Mouse (Mus musculus): Measurements from ENCODE around the gene Lrp5.
A peak's percentile ranks its signal among the peaks of the same experiment; 100 is the strongest.

Lrp5 gene

GRCm38 (mm10) chr19:3653508-3653907, 32.9 kb downstream of the Lrp5 start:
- DNase-seq, result no peak

GRCm38 (mm10) chr19:3651989-3652388, 34.4 kb downstream of the Lrp5 start:
- no peak for DNase-seq

- peak; percentile 22 to 29 for DNase-seq
Observed at GRCm38 (mm10) chr19:3651220-3651619, 35.1 kb downstream of the Lrp5 start.

GRCm38 (mm10) chr19:3650448-3650847, 35.9 kb downstream of the Lrp5 start:
- DNase-seq, result no peak

GRCm38 (mm10) chr19:3648830-3649450, 37.4 kb downstream of the Lrp5 start:
- no peak for DNase-seq

- no peak for DNase-seq
Observed at GRCm38 (mm10) chr19:3647999-3648398, 38.4 kb downstream of the Lrp5 start.

GRCm38 (mm10) chr19:3645813-3646212, 40.6 kb downstream of the Lrp5 start:
- no peak for DNase-seq

GRCm38 (mm10) chr19:3645318-3645717, 41.0 kb downstream of the Lrp5 start:
- no peak for DNase-seq

GRCm38 (mm10) chr19:3639561-3639960, 46.8 kb downstream of the Lrp5 start:
- DNase-seq, result no peak

- no peak for DNase-seq
Observed at GRCm38 (mm10) chr19:3638698-3639097, 47.7 kb downstream of the Lrp5 start.

GRCm38 (mm10) chr19:3632018-3632417, 54.3 kb downstream of the Lrp5 start:
- no peak for DNase-seq

GRCm38 (mm10) chr19:3631431-3631830, 54.9 kb downstream of the Lrp5 start:
- no peak for DNase-seq

- DNase-seq, result no peak
Observed at GRCm38 (mm10) chr19:3630486-3630885, 55.9 kb downstream of the Lrp5 start.

- DNase-seq, result no peak
Observed at GRCm38 (mm10) chr19:3630027-3630426, 56.3 kb downstream of the Lrp5 start.

- no peak for DNase-seq
Observed at GRCm38 (mm10) chr19:3628223-3628622, 58.1 kb downstream of the Lrp5 start.

GRCm38 (mm10) chr19:3625111-3625510, 61.3 kb downstream of the Lrp5 start:
- DNase-seq, result no peak

GRCm38 (mm10) chr19:3623824-3624223, 62.5 kb downstream of the Lrp5 start:
- peak; percentile 57 to 61 for DNase-seq

GRCm38 (mm10) chr19:3623294-3623693, 63.1 kb downstream of the Lrp5 start:
- no peak for DNase-seq

- DNase-seq, result no peak
Observed at GRCm38 (mm10) chr19:3620871-3621270, 65.5 kb downstream of the Lrp5 start.

GRCm38 (mm10) chr19:3619359-3619758, 67.0 kb downstream of the Lrp5 start:
- DNase-seq, result peak; percentile 24 to 27

- DNase-seq, result no peak
Observed at GRCm38 (mm10) chr19:3613991-3614390, 72.4 kb downstream of the Lrp5 start.

GRCm38 (mm10) chr19:3612534-3613273, 73.7 kb downstream of the Lrp5 start:
- no peak for DNase-seq

- DNase-seq, result no peak
Observed at GRCm38 (mm10) chr19:3611730-3612129, 74.6 kb downstream of the Lrp5 start.

- DNase-seq, result no peak
Observed at GRCm38 (mm10) chr19:3610886-3611285, 75.5 kb downstream of the Lrp5 start.

- DNase-seq, result no peak
Observed at GRCm38 (mm10) chr19:3609826-3610225, 76.5 kb downstream of the Lrp5 start.
